Mouse (Mus musculus): Measurements from ENCODE around the gene Gm8300.
"Not testable (repeated sequence)": the region's sequence is repeated elsewhere in the genome, so short reads cannot be mapped to it uniquely, and the experiment has no call there.

Gene Gm8300

DNA sequence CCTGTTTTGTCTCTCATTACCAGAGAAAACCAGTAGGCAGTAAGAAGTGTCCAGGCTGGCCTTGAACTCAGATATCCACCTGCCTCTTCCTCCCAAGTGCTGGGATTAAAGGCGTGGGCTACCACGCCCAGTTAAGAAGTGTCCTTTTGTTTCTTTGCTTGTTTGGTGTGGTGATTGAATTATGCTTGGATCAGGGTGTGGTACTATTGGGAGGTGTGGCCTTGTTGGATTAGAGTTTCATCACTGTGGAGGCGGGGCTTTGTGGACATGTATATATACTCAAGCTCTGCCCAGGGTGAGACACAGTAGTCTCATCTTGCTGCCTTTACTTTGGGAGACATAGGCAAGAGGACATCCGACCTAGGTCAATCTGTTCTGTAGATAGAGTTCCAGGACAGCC is at the start of gene Gm8300:
TSS of gene Gm8300 (plus strand) at position 301 of the 400 bp plus-strand sequence.
- DNase-seq (ENCODE audit: low read depth): not testable (repeated sequence)

DNA sequence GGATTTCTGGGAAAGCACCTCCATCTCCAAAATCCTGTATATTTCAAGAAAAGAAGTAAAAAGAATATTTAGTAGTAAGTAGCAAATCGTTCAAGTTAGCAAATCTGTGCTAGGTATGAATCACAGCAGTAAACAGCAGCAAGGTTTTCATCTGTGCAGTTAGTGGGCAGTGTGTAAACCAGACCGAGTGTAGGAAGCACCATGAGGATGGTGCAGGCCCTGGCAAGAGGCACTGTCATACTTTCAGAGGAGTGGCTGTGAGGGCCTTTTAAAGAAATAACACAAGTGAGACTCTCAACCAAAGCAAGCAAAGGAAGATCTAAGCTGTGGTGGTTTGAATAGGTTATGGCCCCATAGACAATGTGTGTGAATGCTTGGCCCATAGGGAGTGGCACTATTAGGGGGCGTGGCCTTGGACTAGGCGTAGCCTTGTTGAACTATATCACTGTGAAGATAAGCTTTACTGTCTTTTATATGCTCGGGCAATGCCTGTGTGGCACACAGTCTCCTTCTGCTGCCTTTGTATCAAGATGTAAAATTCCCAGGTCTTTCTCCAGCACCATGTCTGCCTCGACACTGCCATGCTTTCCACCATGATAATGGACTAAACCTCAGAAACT is 49.3 kb upstream of the Gm8300 start:
- no peak for DNase-seq (ENCODE audit: low read depth)

DNA sequence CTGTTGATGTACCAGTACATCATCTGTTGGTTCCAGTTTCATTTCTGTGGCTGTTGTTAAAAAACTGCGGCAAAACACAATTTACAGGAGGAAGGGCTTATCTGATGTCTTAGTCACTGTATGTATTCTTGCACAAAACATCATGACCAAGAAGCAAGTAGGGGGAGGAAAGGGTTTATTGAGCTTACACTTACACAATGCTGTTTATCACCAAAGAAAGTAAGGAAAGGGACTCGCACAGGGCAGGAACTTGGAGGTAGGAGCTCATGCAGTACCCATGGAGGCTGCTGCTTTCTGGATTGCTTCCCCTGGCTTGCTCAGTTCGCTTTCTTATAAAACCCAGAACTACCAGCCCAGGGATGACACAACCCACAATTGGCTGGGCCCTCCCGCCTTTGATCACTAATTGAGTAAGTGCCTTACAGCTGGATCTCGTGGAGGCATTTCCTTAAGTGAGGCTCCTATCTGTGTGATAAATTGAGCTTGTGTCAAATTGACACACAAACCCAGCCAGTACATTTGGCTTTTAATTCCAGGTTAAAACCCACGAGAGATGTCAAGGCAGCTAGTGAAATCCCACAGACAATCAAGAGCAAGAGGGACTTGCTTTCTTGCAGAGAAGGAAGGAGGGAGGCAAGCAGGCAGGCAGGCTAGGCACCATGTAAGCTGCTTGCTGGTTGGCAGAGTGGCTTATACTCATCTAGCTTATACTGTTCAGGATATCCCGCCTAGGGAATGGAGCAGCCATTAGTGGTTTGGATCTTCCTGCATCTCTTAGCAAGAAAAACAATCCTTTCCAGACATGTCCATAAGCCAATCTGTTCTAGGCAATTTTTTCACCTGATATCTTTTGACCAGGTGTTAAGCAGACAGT is 43.6 kb upstream of the Gm8300 start:
- DNase-seq (ENCODE audit: low read depth): no peak

DNA sequence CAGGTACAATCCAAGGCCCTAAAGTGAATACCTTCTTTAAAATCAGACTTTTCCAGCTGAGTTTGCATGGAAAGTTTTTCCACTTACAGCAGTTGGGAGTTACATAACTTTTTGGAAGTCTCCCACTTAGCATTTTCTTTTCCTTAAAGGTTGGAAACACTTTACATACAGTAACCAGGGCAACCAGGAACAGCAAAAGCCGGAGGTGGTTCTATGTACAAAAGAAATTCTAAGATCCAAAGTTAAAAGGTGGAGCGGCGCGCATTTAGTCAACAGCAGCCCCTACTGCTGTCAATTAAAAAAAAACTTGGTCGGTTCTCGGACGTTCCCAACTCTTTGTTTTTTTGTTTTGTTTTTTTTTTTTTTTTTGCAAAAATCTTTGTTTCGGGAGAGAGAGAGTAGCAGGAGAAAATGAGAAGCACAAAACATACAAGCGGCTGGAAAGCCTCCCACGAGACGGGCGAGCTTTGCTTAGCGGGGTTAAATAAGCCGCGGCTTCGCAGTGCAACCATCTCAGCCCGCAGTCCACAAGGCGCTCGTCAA is 42.6 kb upstream of the Gm8300 start:
- DNase-seq (ENCODE audit: low read depth): no peak

DNA sequence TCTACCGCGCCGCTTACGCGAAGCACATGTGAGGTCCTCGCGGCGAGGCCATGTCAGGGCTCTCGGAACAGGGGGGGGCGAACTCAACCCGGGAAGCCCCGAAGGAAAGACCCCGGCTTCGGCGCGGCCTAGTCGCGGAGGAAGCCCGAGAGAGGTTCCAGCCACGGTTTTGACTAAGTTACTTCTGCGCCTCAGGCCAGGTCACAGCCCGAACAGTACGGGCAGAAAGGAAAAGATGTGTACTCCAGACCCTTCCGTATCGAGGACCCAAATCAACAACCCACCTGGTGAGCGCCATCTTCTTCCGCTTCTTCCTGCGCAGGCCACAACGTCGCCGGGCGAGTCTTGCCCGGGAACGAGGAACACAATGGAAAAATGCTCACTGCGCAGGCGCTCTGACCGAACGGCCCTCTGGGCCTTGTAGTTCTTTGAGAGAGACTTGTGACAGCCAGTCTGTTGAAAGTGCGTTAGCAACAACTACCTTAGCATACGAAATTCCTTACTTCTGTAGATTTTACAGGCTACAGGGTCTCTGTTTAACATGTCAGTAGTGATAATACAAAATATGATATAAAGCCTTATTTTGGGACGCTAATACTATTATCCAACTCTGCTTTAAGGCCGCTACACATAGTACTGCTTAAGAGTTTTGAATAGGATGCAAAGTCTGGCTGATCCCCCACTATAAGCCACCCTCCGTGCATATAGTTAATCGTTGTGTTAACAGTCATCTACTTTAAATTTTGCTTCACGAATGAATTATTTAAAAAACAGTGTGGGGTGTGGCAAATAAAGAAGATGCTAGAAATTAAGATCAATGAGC is 41.9 kb upstream of the Gm8300 start, which contains the start of gene Snw1:
TSS of gene Snw1 (minus strand) at position 311 of the 823 bp plus-strand sequence.
- peak; percentile 93 for DNase-seq (ENCODE audit: low read depth)

DNA sequence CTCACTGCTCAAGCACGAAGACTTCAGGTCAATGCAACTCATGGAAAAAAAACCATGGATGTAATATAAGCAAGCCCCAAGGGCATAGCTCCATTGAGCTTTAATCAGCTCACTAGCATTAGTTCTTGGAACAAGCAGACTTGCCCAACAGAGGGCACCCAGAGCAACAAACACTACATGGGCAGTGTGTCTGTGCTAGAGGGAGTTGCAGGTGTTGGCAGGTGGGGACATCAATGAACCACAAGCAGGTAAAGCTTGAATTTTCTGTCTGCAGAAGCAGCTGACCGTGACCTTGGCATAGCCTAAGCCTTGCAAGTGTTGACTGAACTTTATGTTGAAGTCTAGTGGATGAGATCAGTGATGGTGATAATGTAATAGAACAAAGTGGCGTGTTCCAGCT is 39.4 kb upstream of the Gm8300 start:
- DNase-seq (ENCODE audit: low read depth): no peak

DNA sequence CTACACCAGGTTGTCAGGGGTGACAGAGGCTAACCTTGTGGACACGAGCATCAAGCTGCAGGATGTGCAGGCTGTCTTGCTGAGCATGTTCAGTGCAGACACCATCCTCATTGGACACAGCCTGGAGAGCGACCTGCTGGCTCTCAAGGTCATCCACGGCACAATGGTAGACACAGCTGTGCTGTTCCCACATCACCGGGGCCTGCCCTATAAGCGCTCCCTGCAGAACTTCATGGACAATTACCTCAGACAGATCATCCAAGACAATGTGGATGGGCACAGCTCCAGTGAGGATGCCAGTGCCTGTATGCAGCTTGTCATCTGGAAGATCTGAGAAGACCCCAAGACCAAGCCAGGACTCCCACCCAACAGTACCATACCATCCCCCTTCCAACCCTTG is 31.6 kb upstream of the Gm8300 start:
- not testable (repeated sequence) for DNase-seq (ENCODE audit: low read depth)

DNA sequence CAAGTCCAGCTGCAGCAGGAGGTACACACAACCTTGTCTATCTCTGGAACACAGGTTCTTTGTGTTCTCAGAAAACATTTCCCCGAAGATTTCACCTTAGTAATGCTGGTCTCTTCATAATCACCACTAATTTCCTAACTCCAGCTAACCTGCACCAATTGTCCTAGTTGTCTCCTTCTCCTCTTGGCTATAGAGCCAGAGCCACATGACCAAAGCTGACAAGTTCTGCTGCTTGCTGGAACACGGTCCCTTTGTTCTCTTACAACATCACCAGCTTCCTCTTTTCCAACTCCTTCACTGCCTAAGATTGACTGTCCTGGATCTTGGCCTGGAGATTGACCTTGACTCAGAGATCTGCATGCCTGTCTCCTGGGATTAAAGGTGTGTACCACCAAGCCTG is 25.4 kb upstream of the Gm8300 start:
- not testable (repeated sequence) for DNase-seq (ENCODE audit: low read depth)

DNA sequence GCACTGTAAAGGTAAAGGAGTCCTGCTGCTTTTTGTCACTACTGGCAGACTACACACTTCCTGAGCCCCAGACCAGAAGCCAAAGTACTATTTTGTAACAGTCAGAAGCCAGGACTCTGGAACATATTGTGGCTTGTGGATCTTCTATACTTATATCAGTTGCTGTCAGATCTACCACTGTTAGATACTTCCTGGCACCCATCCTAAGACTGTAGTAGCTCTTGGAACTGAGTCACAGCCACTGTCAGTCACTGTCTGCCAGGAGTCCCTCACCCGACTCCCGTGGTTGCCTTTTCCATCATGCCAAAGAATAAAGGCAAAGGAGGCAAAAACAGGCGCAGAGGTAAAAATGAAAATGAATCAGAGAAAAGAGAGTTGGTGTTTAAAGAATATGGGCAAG is 19.7 kb upstream of the Gm8300 start, which contains the start of gene Gm5788:
TSS of gene Gm5788 (plus strand) at position 301 of the 400 bp plus-strand sequence.
- not testable (repeated sequence) for DNase-seq (ENCODE audit: low read depth)

DNA sequence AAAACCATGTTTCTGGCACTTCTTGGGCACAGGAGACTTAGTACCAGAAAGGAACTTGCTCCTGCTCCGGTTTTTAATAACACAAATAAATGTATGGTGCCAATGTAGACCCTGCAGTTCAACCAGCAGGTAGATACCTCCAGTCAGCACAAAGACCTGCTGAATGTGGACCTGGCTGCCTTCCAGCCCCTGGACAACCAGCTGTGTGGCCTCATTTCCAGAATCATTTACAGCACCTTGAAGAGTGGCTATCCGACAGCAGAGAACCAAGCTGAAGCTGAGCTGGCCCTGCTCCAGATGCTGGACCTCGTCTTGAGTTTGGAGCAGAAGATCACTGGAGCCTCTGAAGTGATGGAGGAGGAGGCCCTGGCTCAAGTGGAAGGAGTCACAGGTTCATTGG is 5.5 kb downstream of the Gm8300 start:
- DNase-seq (ENCODE audit: low read depth): not testable (repeated sequence)

DNA sequence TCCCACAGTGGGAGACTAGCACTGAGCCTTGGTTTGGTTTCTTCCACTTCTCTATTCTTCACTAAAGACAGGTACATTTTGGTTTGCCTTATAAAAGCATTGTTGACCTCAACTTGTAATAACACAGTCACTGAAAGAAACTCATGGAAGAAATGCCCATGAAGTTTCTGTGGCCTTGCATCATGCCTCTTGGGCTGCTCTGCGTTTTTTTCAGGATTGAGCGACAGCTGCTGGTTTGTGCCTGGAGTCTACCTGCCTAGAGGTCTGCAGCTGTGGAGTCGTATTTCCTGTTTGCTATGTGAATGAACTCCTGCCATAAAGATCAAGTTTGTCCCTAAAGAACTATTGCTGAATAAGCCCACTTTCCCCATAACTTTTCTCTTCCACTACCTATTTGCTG is 29.8 kb downstream of the Gm8300 start:
- no peak for DNase-seq (ENCODE audit: low read depth)

DNA sequence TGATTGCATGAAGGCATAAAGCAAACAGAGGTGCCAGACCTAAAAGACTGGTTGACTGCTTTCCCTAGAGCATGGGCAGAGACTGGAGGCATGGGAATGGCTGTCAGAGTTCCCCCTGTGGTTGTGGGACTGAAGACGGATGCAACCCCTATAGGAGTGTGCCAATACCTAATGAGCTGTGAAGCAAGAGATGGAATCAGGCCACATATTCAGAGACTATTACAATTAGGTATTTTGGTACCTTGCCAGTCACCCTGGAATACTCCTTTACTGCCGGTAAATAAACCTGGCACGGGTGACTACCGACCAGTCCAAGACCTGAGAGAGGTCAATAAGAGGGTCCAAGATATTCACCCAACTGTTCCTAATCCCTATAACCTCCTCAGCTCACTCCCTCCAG is 36.5 kb downstream of the Gm8300 start:
- DNase-seq (ENCODE audit: low read depth): not testable (repeated sequence)
